Mouse (Mus musculus): ENCODE measurements around the gene Lmntd1. TPM values are rescaled to one million over a fixed set of nuclear protein-coding genes. Genes with fewer than 3 reads are reported as not detected.

Gene Lmntd1
- polyA plus RNA-seq, 1 experiment from 2014 or later: 1.3 TPM

DNA sequence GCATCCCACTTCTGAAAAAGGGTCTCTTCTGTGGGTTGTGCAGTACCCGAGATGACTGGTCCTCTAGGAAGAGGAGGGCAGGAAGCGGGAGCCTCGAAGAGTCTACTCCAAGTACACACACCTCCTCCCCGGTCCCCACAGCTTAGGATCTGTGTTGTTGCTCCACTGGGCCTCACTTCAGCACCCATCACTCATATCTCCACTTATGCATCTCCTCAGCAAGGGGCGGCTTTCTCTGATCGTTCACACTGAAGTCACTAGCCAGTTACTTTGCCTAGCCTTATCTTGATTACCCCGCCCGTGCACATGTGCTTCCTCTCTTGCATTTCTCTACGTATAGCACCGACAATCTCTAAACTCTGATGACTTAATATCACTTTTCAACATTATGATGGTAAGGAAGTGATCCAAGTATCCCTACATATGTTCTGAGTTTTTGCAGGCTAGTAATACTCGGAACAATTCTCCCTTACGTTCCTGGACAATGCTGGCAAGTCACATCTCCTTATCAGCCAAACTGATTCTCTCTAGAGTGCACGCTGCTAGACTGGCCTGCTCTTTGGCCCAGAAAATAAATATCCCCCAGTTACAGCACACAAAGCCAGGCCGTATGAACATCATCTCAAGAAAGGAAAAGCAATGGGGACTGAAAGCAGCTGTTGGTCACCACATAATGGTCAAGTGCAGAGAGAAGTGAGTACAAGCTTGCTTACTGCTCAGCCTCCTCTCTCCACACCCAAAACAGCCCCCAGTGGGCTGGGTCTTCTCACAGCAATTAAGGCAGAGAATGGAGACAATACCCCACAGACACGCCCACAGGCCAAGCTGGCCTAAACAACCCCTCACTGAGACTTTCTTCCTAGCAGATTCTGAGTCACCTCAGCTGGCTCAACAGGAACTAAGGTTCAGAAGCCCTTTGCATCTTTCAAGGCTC is 56.8 kb downstream of the Lmntd1 start:
- ATAC-seq (ENCODE audit: low FRiP score, low TSS enrichment): no peak
- WGBS: 88% methylated on average over 15 of the region's 15 CpGs
- Histone ChIP-seq H3K4me1 (ENCODE audit: control insufficient read depth, insufficient read depth, low read length) (no peaks in the 10 kb centered on the region), H3K9ac (replicated peaks; ENCODE audit: low read length) (no peak overlapping the region), H3K9me3 (ENCODE audit: control insufficient read depth, low read length) (no peaks in the 10 kb centered on the region), H3K4me2 (ENCODE audit: low read length) (no peak overlapping the region), H3K27me3 (ENCODE audit: control insufficient read depth, insufficient read depth, low read length) (no peaks in the 10 kb centered on the region), H3K4me3 (replicated peaks; ENCODE audit: low read depth, low read length) (no peak overlapping the region), H3K36me3 (ENCODE audit: control insufficient read depth, insufficient read depth, low read length) (no peaks in the 10 kb centered on the region), H3K27ac (replicated peaks; ENCODE audit: low read depth, low read length) (no peak overlapping the region)
- DNase-seq: no peak

- 76% methylated on average over 7 of the region's 7 CpGs for WGBS
- H3K4me2 ChIP-seq (ENCODE audit: low read length): no peak overlapping the region
- DNase-seq (no peak), ATAC-seq (ENCODE audit: low FRiP score, low TSS enrichment) (no peak)
- no peaks in the 10 kb centered on the region for H3K4me1 ChIP-seq (ENCODE audit: control insufficient read depth, insufficient read depth, low read length)
- no peak overlapping the region for H3K9ac ChIP-seq (replicated peaks; ENCODE audit: low read length)
- H3K27me3 ChIP-seq (ENCODE audit: control insufficient read depth, insufficient read depth, low read length): no peaks in the 10 kb centered on the region
- no peak overlapping the region for H3K27ac ChIP-seq (replicated peaks; ENCODE audit: low read depth, low read length)
- no peaks in the 10 kb centered on the region for H3K9me3 ChIP-seq (ENCODE audit: control insufficient read depth, low read length)
- no peaks in the 10 kb centered on the region for H3K36me3 ChIP-seq (ENCODE audit: control insufficient read depth, insufficient read depth, low read length)
- H3K4me3 ChIP-seq (replicated peaks; ENCODE audit: low read depth, low read length): no peak overlapping the region
These were observed 60.9 kb downstream of the Lmntd1 start for GRCm38 (mm10) chr6:145553226-145553625.

- Histone ChIP-seq H3K9me3 (ENCODE audit: control insufficient read depth, low read length) (no peaks in the 10 kb centered on the region), H3K36me3 (ENCODE audit: control insufficient read depth, insufficient read depth, low read length) (no peaks in the 10 kb centered on the region), H3K27ac (replicated peaks; ENCODE audit: low read depth, low read length) (no peak overlapping the region), H3K9ac (replicated peaks; ENCODE audit: low read length) (no peak overlapping the region), H3K4me2 (ENCODE audit: low read length) (no peak overlapping the region), H3K27me3 (ENCODE audit: control insufficient read depth, insufficient read depth, low read length) (no peaks in the 10 kb centered on the region), H3K4me3 (replicated peaks; ENCODE audit: low read depth, low read length) (no peak overlapping the region), H3K4me1 (ENCODE audit: control insufficient read depth, insufficient read depth, low read length) (no peaks in the 10 kb centered on the region)
- 90% methylated on average over 3 of the region's 3 CpGs for WGBS
- no peak for ATAC-seq (ENCODE audit: low FRiP score, low TSS enrichment)
- DNase-seq: no peak
These were observed 61.3 kb downstream of the Lmntd1 start for GRCm38 (mm10) chr6:145552817-145553216.

GRCm38 (mm10) chr6:145550993-145551392 is 63.1 kb downstream of the Lmntd1 start:
- no peaks in the 10 kb centered on the region for H3K36me3 ChIP-seq (ENCODE audit: control insufficient read depth, insufficient read depth, low read length)
- WGBS: 87% methylated on average over 5 of the region's 5 CpGs
- H3K4me1 ChIP-seq (ENCODE audit: control insufficient read depth, insufficient read depth, low read length): no peaks in the 10 kb centered on the region
- ATAC-seq (ENCODE audit: low FRiP score, low TSS enrichment) (no peak), DNase-seq (no peak)
- H3K27me3 ChIP-seq (ENCODE audit: control insufficient read depth, insufficient read depth, low read length): no peaks in the 10 kb centered on the region
- no peak overlapping the region for H3K27ac ChIP-seq (replicated peaks; ENCODE audit: low read depth, low read length)
- no peak overlapping the region for H3K9ac ChIP-seq (replicated peaks; ENCODE audit: low read length)
- H3K9me3 ChIP-seq (ENCODE audit: control insufficient read depth, low read length): no peaks in the 10 kb centered on the region
- H3K4me2 ChIP-seq (ENCODE audit: low read length): no peak overlapping the region
- no peak overlapping the region for H3K4me3 ChIP-seq (replicated peaks; ENCODE audit: low read depth, low read length)

- no peak overlapping the region for H3K9ac ChIP-seq (replicated peaks; ENCODE audit: low read length)
- ATAC-seq (ENCODE audit: low FRiP score, low TSS enrichment) (no peak), DNase-seq (peak; percentile 46)
- H3K9me3 ChIP-seq (ENCODE audit: control insufficient read depth, low read length): no peaks in the 10 kb centered on the region; the same call in 1 of the 2 replicates
- H3K27ac ChIP-seq (replicated peaks; ENCODE audit: low read depth, low read length): no peak overlapping the region
- no peak overlapping the region for H3K4me3 ChIP-seq (replicated peaks; ENCODE audit: low read depth, low read length)
- no peaks in the 10 kb centered on the region for H3K36me3 ChIP-seq (ENCODE audit: control insufficient read depth, insufficient read depth, low read length)
- H3K4me1 ChIP-seq (ENCODE audit: control insufficient read depth, insufficient read depth, low read length): no peaks in the 10 kb centered on the region
- H3K27me3 ChIP-seq (ENCODE audit: control insufficient read depth, insufficient read depth, low read length): no peaks in the 10 kb centered on the region
- WGBS: 22% methylated on average over 13 of the region's 13 CpGs
- H3K4me2 ChIP-seq (ENCODE audit: low read length): no peak overlapping the region
These were observed 68.0 kb downstream of the Lmntd1 start for GRCm38 (mm10) chr6:145545927-145546641.

DNA sequence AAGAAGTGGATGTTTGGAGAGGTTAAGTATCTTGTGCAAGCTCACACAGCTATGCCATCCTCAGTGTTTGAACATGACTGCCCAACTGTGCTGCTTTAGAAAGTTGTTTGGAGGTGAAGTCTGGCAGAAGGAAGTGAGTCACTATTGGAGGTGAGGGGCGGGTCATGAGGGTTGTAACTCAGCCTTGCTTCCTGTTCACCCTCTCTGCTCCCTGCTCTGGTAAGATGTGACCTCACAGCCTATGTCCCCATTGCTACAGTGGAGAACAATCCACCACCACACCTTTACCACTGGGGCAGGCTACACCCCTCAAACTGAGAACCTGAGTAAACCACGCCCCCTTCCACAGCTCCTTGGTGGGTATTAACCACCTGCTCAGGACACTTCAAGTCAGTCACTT is 69.3 kb downstream of the Lmntd1 start:
- Histone ChIP-seq H3K36me3 (ENCODE audit: control insufficient read depth, insufficient read depth, low read length) (no peaks in the 10 kb centered on the region), H3K9ac (replicated peaks; ENCODE audit: low read length) (no peak overlapping the region), H3K4me3 (replicated peaks; ENCODE audit: low read depth, low read length) (no peak overlapping the region), H3K27ac (replicated peaks; ENCODE audit: low read depth, low read length) (no peak overlapping the region), H3K4me1 (ENCODE audit: control insufficient read depth, insufficient read depth, low read length) (no peaks in the 10 kb centered on the region), H3K9me3 (ENCODE audit: control insufficient read depth, low read length) (no peaks in the 10 kb centered on the region; the same call in 1 of the 2 replicates), H3K27me3 (ENCODE audit: control insufficient read depth, insufficient read depth, low read length) (no peaks in the 10 kb centered on the region), H3K4me2 (ENCODE audit: low read length) (no peak overlapping the region)
- DNase-seq (no peak), ATAC-seq (ENCODE audit: low FRiP score, low TSS enrichment) (no peak; the same call in 1 of the 2 replicates)
- WGBS: 97% methylated on average over 2 of the region's 2 CpGs

DNA sequence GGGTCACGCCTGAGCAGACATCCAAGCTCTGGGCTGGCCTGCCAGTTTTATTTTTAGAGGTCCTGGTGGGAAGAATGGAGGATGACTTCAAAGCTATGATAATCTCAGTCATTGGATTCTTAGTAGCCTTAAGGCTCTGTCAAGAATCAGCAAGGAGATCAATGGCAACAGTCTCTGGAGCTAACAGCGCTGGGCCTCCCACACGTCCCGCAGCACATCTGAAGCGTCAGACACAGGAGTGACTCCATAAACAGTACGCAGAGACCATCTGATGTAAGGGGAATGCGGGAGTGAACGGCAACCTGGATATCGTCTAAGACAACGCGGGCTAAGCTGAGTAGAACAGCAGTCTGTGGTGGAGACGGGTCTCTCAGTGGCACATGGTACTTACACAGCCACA is 69.8 kb downstream of the Lmntd1 start:
- no peak; the same call in 1 of the 2 replicates for ATAC-seq (ENCODE audit: low FRiP score, low TSS enrichment)

GRCm38 (mm10) chr6:145539568-145539859 is 74.6 kb downstream of the Lmntd1 start:
- no peak for ATAC-seq (ENCODE audit: low FRiP score, low TSS enrichment)
- 18% methylated on average over 6 of the region's 6 CpGs for WGBS
- H3K27ac ChIP-seq (replicated peaks; ENCODE audit: low read depth, low read length): peak overlapping the region; percentile 34; the same call in 1 of the 2 replicates
- no peaks in the 10 kb centered on the region; the same call in 1 of the 2 replicates for H3K9me3 ChIP-seq (ENCODE audit: control insufficient read depth, low read length)
- no peak overlapping the region for H3K4me2 ChIP-seq (ENCODE audit: low read length)
- DNase-seq: peak; percentile 60
- no peak overlapping the region for H3K9ac ChIP-seq (replicated peaks; ENCODE audit: low read length)
- peaks cover 10% of the 10 kb centered on the region for H3K4me1 ChIP-seq (ENCODE audit: control insufficient read depth, insufficient read depth, low read length)
- H3K4me3 ChIP-seq (replicated peaks; ENCODE audit: low read depth, low read length): no peak overlapping the region
- no peaks in the 10 kb centered on the region for H3K27me3 ChIP-seq (ENCODE audit: control insufficient read depth, insufficient read depth, low read length)
- H3K36me3 ChIP-seq (ENCODE audit: control insufficient read depth, insufficient read depth, low read length): no peaks in the 10 kb centered on the region

More for the DNA sequence above, 69.8 kb downstream of the Lmntd1 start:
- 44% methylated on average over 12 of the region's 12 CpGs for WGBS
- H3K4me2 ChIP-seq (ENCODE audit: low read length): no peak overlapping the region
- peak; percentile 49 for DNase-seq
- H3K9me3 ChIP-seq (ENCODE audit: control insufficient read depth, low read length): no peaks in the 10 kb centered on the region; the same call in 1 of the 2 replicates
- H3K36me3 ChIP-seq (ENCODE audit: control insufficient read depth, insufficient read depth, low read length): no peaks in the 10 kb centered on the region
- peaks cover 3% of the 10 kb centered on the region; the same call in 1 of the 2 replicates for H3K4me1 ChIP-seq (ENCODE audit: control insufficient read depth, insufficient read depth, low read length)
- no peak overlapping the region for H3K9ac ChIP-seq (replicated peaks; ENCODE audit: low read length)
- H3K27me3 ChIP-seq (ENCODE audit: control insufficient read depth, insufficient read depth, low read length): no peaks in the 10 kb centered on the region
- no peak overlapping the region for H3K4me3 ChIP-seq (replicated peaks; ENCODE audit: low read depth, low read length)
- H3K27ac ChIP-seq (replicated peaks; ENCODE audit: low read depth, low read length): 0 out of 2 replicates have a peak overlapping the region, but pooled peaks have one; percentile 8
